Mouse (Mus musculus) limb, embryonic 12.5 days (tissue): ENCODE measurements around the gene Arhgap15. TPM values are rescaled to one million over a fixed set of nuclear protein-coding genes. Genes with fewer than 3 reads are reported as not detected.

ENCODE experiments used
- ATAC-seq: fragments of 200-750 bp; cut with Nextera tagmentation; 2 replicates; pipeline ENCODE4 v1.8.0; 2017; ENCODE audit warnings: low read depth, moderate TSS enrichment; ENCODE audit not compliant: insufficient number of reproducible peaks, insufficient read depth, low FRiP score, low TSS enrichment
- H3K27ac ChIP-seq: fragments of 300-500 bp; sonication (generic); 2 replicates; pipeline ENCODE4 v1.5.1; 2016; ENCODE audit warnings: mild to moderate bottlenecking, moderate library complexity
- H3K27me3 ChIP-seq: fragments of 300-500 bp; sonication (generic); 2 replicates; pipeline ENCODE4 v1.6.1; 2016; ENCODE audit warnings: mild to moderate bottlenecking, moderate library complexity
- H3K36me3 ChIP-seq: fragments of 300-500 bp; sonication (generic); 2 replicates; pipeline ENCODE4 v1.6.1; 2016; ENCODE audit warnings: mild to moderate bottlenecking, moderate library complexity
- H3K4me1 ChIP-seq: fragments of 300-500 bp; sonication (generic); replicated peaks from 2 replicates; pipeline ENCODE4 v1.6.1; 2016
- H3K4me2 ChIP-seq: fragments of 300-500 bp; sonication (generic); 2 replicates; pipeline ENCODE4 v1.6.1; 2016; ENCODE audit warnings: mild to moderate bottlenecking, moderate library complexity
- H3K4me3 ChIP-seq: fragments of 300-500 bp; sonication (generic); replicated peaks from 2 replicates; pipeline ENCODE4 v1.5.1; 2016; ENCODE audit warnings: mild to moderate bottlenecking
- H3K9ac ChIP-seq: fragments of 300-500 bp; sonication (generic); replicated peaks from 2 replicates; pipeline ENCODE4 v1.6.1; 2016; ENCODE audit warnings: mild to moderate bottlenecking, moderate library complexity
- H3K9me3 ChIP-seq: fragments of 300-500 bp; sonication (generic); 2 replicates; pipeline ENCODE4 v1.6.1; 2016; ENCODE audit warnings: mild to moderate bottlenecking, moderate library complexity
- WGBS: fragments of 180-500 bp; shearing (Covaris S2); methylation state at CpG from one replicate; pipeline ENCODE4 v1.1.7; 2016; 5-methylcytosine and 5-hydroxymethylcytosine counted together
- polyA plus RNA-seq: library from polyadenylated mRNA; unstranded; fragments of >200 nt; fragmentation: Nextera tagmentation; extraction: Ambion mirVana; gene quantifications from 2 replicates; pipeline ENCODE4 v1.2.1, GENCODE M21; 2016

Gene Arhgap15
- polyA plus RNA-seq, 1 experiment from 2014 or later, result 0.51 TPM

GRCm38 (mm10) chr2:44355316-44355715 is 606.7 kb downstream of the Arhgap15 start:
- peaks cover 6% of the 10 kb centered on the region; the same call in 1 of the 2 replicates for H3K4me1 ChIP-seq
- H3K4me2 ChIP-seq, result peak overlapping the region; percentile 29
- H3K9ac ChIP-seq, result no peak overlapping the region
- 36% methylated on average over 11 of the region's 11 CpGs for WGBS
- no peaks in the 10 kb centered on the region for H3K36me3 ChIP-seq
- ATAC-seq, result no peak
- H3K27ac ChIP-seq, result no peak overlapping the region
- no peak overlapping the region for H3K4me3 ChIP-seq
- H3K27me3 ChIP-seq, result no peaks in the 10 kb centered on the region
- no peaks in the 10 kb centered on the region for H3K9me3 ChIP-seq

GRCm38 (mm10) chr2:44356248-44356886 is 607.7 kb downstream of the Arhgap15 start:
- Histone ChIP-seq H3K9me3 (no peaks in the 10 kb centered on the region), H3K27ac (no peak overlapping the region), H3K36me3 (no peaks in the 10 kb centered on the region), H3K4me2 (no peak overlapping the region), H3K27me3 (no peaks in the 10 kb centered on the region), H3K9ac (no peak overlapping the region), H3K4me3 (no peak overlapping the region), H3K4me1 (peaks cover 6% of the 10 kb centered on the region; the same call in 1 of the 2 replicates)
- WGBS, result 78% methylated on average over 5 of the region's 5 CpGs
- ATAC-seq, result no peak

GRCm38 (mm10) chr2:44356887-44357251 is 608.2 kb downstream of the Arhgap15 start:
- Histone ChIP-seq H3K4me3 (no peak overlapping the region), H3K27me3 (no peaks in the 10 kb centered on the region), H3K36me3 (no peaks in the 10 kb centered on the region), H3K4me2 (no peak overlapping the region), H3K9ac (no peak overlapping the region), H3K4me1 (peaks cover 6% of the 10 kb centered on the region; the same call in 1 of the 2 replicates), H3K27ac (no peak overlapping the region), H3K9me3 (no peaks in the 10 kb centered on the region)
- ATAC-seq, result no peak
- 93% methylated on average over 6 of the region's 6 CpGs for whole genome bisulfite sequencing

- no peak overlapping the region for H3K27ac ChIP-seq
- 77% methylated on average over 2 of the region's 2 CpGs for WGBS
- H3K4me1 ChIP-seq, result no peaks in the 10 kb centered on the region
- no peaks in the 10 kb centered on the region for H3K27me3 ChIP-seq
- H3K36me3 ChIP-seq, result no peaks in the 10 kb centered on the region
- no peak overlapping the region for H3K4me2 ChIP-seq
- H3K4me3 ChIP-seq, result no peak overlapping the region
- no peak for ATAC-seq
- H3K9me3 ChIP-seq, result no peaks in the 10 kb centered on the region
- H3K9ac ChIP-seq, result no peak overlapping the region
Observed at GRCm38 (mm10) chr2:44380225-44380624, 631.6 kb downstream of the Arhgap15 start.

- Histone ChIP-seq H3K27ac (no peak overlapping the region), H3K9me3 (no peaks in the 10 kb centered on the region), H3K27me3 (no peaks in the 10 kb centered on the region), H3K4me3 (no peak overlapping the region), H3K4me2 (no peak overlapping the region), H3K4me1 (no peaks in the 10 kb centered on the region), H3K9ac (no peak overlapping the region), H3K36me3 (no peaks in the 10 kb centered on the region)
- ATAC-seq, result no peak
- 84% methylated on average over 6 of the region's 6 CpGs for WGBS
Observed at GRCm38 (mm10) chr2:44384541-44384940, 635.9 kb downstream of the Arhgap15 start.

- Histone ChIP-seq H3K9me3 (no peaks in the 10 kb centered on the region), H3K4me1 (0 out of 2 replicates have a peak, but pooled peaks cover 4% of the 10 kb centered on the region), H3K4me3 (no peak overlapping the region), H3K27ac (no peak overlapping the region), H3K36me3 (no peaks in the 10 kb centered on the region), H3K4me2 (no peak overlapping the region), H3K27me3 (no peaks in the 10 kb centered on the region; the same call in 1 of the 2 replicates), H3K9ac (no peak overlapping the region)
- WGBS, result 77% methylated on average over 4 of the region's 4 CpGs
- no peak for ATAC-seq
Observed at GRCm38 (mm10) chr2:44389556-44389955, 640.9 kb downstream of the Arhgap15 start.

- 78% methylated on average over 8 of the region's 8 CpGs for WGBS
- Histone ChIP-seq H3K4me2 (no peak overlapping the region), H3K9me3 (no peaks in the 10 kb centered on the region), H3K27ac (no peak overlapping the region), H3K27me3 (no peaks in the 10 kb centered on the region; the same call in 1 of the 2 replicates), H3K9ac (no peak overlapping the region), H3K4me3 (no peak overlapping the region), H3K4me1 (peaks cover 10% of the 10 kb centered on the region), H3K36me3 (no peaks in the 10 kb centered on the region)
- ATAC-seq, result no peak
Observed at GRCm38 (mm10) chr2:44393789-44394188, 645.2 kb downstream of the Arhgap15 start.

GRCm38 (mm10) chr2:44394956-44395501 is 646.4 kb downstream of the Arhgap15 start:
- 21% methylated on average over 6 of the region's 6 CpGs for WGBS
- H3K4me3 ChIP-seq, result no peak overlapping the region
- no peaks in the 10 kb centered on the region; the same call in 1 of the 2 replicates for H3K27me3 ChIP-seq
- ATAC-seq, result no peak; the same call in 1 of the 2 replicates
- peaks cover 10% of the 10 kb centered on the region for H3K4me1 ChIP-seq
- H3K36me3 ChIP-seq, result no peaks in the 10 kb centered on the region
- H3K4me2 ChIP-seq, result 0 out of 2 replicates have a peak overlapping the region, but pooled peaks have one; percentile 2
- H3K9ac ChIP-seq, result no peak overlapping the region
- no peak overlapping the region for H3K27ac ChIP-seq
- H3K9me3 ChIP-seq, result no peaks in the 10 kb centered on the region

- Histone ChIP-seq H3K9ac (no peak overlapping the region), H3K27ac (no peak overlapping the region), H3K27me3 (no peaks in the 10 kb centered on the region; the same call in 1 of the 2 replicates), H3K9me3 (no peaks in the 10 kb centered on the region), H3K36me3 (no peaks in the 10 kb centered on the region), H3K4me1 (peaks cover 10% of the 10 kb centered on the region), H3K4me2 (no peak overlapping the region), H3K4me3 (no peak overlapping the region)
- 31% methylated on average over 2 of the region's 2 CpGs for WGBS
- ATAC-seq, result no peak
Observed at GRCm38 (mm10) chr2:44395577-44395976, 647.0 kb downstream of the Arhgap15 start.

GRCm38 (mm10) chr2:44397209-44397608 is 648.6 kb downstream of the Arhgap15 start:
- Histone ChIP-seq H3K4me2 (no peak overlapping the region), H3K36me3 (no peaks in the 10 kb centered on the region), H3K4me1 (peaks cover 10% of the 10 kb centered on the region), H3K27me3 (no peaks in the 10 kb centered on the region; the same call in 1 of the 2 replicates), H3K4me3 (no peak overlapping the region), H3K9me3 (no peaks in the 10 kb centered on the region), H3K9ac (no peak overlapping the region), H3K27ac (no peak overlapping the region)
- WGBS, result 32% methylated on average over 1 of the region's 1 CpGs
- no peak for ATAC-seq

- no peak for ATAC-seq
Observed at GRCm38 (mm10) chr2:44397735-44398337, 649.2 kb downstream of the Arhgap15 start.

More at GRCm38 (mm10) chr2:44397735-44398337, 649.2 kb downstream of the Arhgap15 start:
- Histone ChIP-seq H3K4me2 (no peak overlapping the region), H3K27me3 (no peaks in the 10 kb centered on the region; the same call in 1 of the 2 replicates), H3K27ac (no peak overlapping the region), H3K9me3 (no peaks in the 10 kb centered on the region), H3K9ac (no peak overlapping the region), H3K4me1 (peaks cover 10% of the 10 kb centered on the region), H3K4me3 (no peak overlapping the region), H3K36me3 (no peaks in the 10 kb centered on the region)
- 83% methylated on average over 4 of the region's 4 CpGs for WGBS
